Mouse (Mus musculus): ENCODE measurements around the gene Srrt. TPM values are rescaled to one million over a fixed set of nuclear protein-coding genes. Genes with fewer than 3 reads are reported as not detected.

Gene Srrt
- 211 and 216 TPM in 2 replicates for polyA plus RNA-seq (2012; rRNA removed)

DNA sequence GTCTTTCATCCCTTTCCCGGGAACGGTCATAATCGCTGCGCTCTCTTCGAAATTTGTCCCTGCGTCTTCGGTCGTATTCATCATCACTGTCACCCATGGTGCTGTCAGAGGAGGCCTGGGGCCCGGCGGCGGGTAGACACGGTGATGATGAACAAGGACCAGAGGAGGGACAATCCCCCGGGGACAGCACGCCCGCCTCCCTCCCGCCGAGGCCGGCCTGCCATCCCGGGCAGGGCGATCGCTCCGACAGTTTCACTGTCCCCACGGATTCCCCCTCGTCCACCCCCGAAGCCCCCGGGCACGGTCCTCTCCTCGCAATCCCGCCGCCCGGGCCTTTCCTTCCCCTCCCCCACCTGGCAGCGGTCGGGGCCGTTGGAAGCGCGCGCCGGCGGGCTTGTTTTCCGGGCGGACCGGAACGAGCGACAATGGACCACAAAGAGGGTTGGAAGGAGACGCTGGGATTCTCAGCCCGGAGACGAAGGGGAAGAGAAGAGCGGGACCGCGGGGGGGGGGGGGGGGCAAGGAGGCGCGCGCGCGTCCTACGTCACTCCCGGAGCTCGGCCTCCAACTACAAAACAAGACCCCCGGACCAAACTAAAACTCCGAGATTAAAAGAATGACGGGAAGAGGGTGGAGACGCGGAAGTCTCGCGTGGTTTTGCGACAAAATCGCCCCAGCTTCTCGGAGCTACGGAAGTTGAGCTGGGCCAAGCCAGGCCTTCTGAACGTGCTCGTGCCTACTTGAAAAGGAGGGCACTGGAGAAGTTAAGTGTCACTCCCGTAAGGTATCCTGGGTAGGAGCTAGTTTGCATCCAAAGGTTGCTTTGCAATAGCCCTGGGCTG lies at the start of gene Srrt:
Gene Srrt (minus strand): TSS at position 604 of the 842 bp plus-strand sequence.
- TF ChIP-seq POLR2A (IDR thresholded peaks at IDR 0.05; ENCODE audit: borderline replicate concordance, extremely low read depth, insufficient read depth, insufficient read length, poor library complexity, severe bottlenecking) (0 out of 2 replicates have a peak, but pooled peaks have one; percentile 46), CTCF (IDR thresholded peaks at IDR 0.05; ENCODE audit: borderline replicate concordance, extremely low read depth, insufficient read depth, insufficient read length) (no peak)
- DNase-seq (ENCODE audit: low read depth): peak; percentile 99

DNA sequence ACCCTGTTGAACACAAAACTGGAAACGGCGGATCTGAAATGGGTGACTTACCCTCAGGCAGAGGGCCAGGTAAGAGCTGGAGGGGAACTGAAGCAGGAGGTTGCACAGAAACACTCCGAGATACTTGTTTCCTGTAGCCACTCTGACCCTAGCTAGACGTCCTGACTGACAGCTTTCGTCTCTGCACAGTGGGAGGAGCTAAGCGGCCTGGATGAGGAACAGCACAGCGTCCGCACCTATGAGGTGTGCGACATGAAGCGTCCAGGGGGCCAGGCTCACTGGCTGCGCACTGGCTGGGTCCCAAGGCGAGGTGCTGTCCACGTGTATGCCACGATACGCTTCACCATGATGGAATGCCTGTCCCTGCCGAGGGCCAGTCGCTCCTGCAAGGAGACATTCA lies 46.6 kb upstream of the Srrt start:
- DNase-seq (ENCODE audit: low read depth): no peak
- TF ChIP-seq CTCF (IDR thresholded peaks at IDR 0.05; ENCODE audit: borderline replicate concordance, extremely low read depth, insufficient read depth, insufficient read length) (no peak), POLR2A (IDR thresholded peaks at IDR 0.05; ENCODE audit: borderline replicate concordance, extremely low read depth, insufficient read depth, insufficient read length, poor library complexity, severe bottlenecking) (no peak)

DNA sequence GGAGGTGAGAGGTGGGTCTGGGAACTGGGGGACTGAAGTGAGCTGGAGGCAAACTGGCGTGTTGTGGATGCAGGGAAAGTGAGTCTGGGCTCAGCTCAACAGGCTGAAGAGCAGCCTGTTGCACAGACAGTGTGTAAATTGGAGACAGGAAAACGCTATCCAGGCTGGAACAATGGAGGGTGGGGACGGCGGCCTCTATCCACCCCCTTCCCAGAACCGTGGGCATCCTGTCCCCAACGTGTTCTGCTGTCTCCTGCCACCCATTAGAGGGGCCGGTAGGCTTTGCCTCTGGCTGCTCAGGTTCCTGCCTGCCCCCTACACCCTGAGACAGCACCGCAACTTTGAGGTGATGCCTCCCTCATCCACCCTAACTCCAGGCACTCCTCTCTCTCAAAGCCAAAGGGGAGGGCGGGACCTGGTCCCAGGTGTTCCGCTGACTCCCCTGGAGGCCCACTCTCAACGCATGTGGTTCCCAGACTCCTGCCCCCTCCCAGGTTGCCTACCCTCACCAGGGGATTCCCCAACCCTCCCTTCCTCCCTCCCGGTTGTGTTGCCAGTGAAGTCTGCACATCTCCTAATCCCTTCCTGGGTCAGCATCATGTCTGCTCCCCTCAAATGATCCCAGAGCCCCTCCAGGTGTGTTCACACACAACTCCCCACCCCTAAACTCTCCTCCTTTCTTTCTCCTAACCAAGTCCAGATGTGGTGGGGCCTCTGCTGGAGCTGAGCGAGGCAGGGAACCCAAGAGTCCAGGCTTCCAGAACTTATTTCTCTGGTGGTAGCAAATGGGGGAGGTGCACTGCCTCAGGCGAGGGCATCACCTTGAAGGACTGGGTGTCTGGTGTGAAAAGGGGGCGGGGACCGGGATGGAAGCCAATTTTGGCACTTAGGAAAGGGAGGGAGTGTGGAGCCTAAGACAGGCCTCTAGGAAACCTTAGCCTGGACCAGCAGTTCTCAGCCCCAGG lies 44.8 kb upstream of the Srrt start:
- no peak for TF ChIP-seq POLR2A (IDR thresholded peaks at IDR 0.05; ENCODE audit: borderline replicate concordance, extremely low read depth, insufficient read depth, insufficient read length, poor library complexity, severe bottlenecking)
- no peak for TF ChIP-seq CTCF (IDR thresholded peaks at IDR 0.05; ENCODE audit: borderline replicate concordance, extremely low read depth, insufficient read depth, insufficient read length)
- DNase-seq (ENCODE audit: low read depth): peak; percentile 28

DNA sequence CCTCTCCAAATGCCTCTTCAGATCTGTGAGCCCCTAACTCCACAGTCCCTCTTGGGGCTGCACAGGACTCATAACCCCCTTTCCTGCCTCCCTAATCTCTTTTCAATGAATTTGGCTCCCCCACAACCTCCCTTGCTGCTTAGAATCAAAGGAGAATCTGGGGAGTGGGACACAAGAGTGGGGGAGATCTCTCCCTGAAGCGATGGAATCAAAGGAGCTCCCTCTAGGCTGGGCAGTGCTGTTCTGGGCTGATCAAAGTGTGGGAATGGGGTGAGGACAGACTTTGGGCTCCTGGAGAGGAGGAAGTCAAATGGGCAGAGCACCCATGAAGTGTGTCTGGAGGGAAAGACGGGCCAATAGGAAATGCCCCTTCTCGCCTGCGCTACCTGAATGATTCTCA lies 43.9 kb upstream of the Srrt start:
- DNase-seq (ENCODE audit: low read depth): peak; percentile 11
- TF ChIP-seq CTCF (IDR thresholded peaks at IDR 0.05; ENCODE audit: borderline replicate concordance, extremely low read depth, insufficient read depth, insufficient read length) (no peak), POLR2A (IDR thresholded peaks at IDR 0.05; ENCODE audit: borderline replicate concordance, extremely low read depth, insufficient read depth, insufficient read length, poor library complexity, severe bottlenecking) (no peak)

DNA sequence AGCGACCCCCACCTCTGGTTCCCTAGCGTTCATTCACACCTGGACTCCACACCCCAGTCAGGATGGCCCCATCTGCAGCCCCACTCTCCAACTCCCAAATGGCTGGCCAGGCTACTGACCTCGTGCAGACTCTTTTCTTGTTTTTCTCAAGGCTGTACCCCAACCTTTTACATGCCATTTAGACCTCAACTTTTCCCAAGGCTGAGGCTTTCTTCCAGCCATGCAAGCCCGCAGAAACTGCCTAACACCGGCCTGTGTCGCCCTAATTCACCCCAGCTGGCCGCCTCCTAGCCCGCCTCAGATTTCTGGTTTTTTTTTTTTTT lies 43.5 kb upstream of the Srrt start:
- no peak for DNase-seq (ENCODE audit: low read depth)
- TF ChIP-seq POLR2A (IDR thresholded peaks at IDR 0.05; ENCODE audit: borderline replicate concordance, extremely low read depth, insufficient read depth, insufficient read length, poor library complexity, severe bottlenecking) (no peak), CTCF (IDR thresholded peaks at IDR 0.05; ENCODE audit: borderline replicate concordance, extremely low read depth, insufficient read depth, insufficient read length) (no peak)

DNA sequence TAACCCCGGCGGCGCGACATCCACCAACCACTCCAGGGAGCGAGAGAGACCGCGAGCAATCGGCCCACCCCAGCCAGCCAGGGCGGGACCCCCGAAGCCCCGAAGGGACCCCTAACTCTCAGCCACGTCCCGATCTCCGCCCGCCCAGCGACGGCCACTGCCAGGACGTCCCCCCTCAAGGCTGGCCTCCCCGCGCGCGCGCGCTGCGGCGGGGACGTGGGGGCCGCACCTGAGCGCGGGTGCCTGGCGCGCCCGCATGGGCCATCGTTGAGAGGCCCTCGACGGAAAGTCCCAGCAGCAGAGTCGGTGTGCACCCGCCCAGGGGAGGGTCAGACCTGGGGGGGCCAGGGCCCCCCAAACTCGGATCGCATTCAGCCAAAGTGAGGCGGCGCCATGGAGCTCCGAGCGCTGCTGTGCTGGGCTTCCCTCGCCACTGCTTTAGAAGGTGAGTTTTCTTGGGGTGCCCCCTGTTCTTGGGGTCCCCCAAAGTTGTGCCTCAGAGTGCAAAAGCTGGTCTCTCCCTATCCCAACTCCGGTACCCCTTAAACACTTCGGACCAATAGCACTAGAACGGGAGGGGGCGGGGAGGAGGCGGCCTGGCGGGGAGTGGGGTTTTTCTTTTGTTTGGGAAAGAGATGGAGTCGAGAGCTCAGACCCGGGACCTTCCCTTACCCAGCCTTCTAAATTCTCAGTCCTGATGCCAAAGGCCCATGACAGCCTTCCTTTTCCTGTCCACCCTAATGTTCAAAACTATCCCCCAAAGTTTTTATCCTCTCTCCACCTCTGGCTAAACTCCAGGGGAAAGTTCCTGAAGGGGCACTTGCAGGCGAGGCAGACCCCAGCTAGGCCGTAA lies 43.0 kb upstream of the Srrt start:
- TF ChIP-seq POLR2A (IDR thresholded peaks at IDR 0.05; ENCODE audit: borderline replicate concordance, extremely low read depth, insufficient read depth, insufficient read length, poor library complexity, severe bottlenecking): no peak
- TF ChIP-seq CTCF (IDR thresholded peaks at IDR 0.05; ENCODE audit: borderline replicate concordance, extremely low read depth, insufficient read depth, insufficient read length): no peak
- peak; percentile 23 for DNase-seq (ENCODE audit: low read depth)

DNA sequence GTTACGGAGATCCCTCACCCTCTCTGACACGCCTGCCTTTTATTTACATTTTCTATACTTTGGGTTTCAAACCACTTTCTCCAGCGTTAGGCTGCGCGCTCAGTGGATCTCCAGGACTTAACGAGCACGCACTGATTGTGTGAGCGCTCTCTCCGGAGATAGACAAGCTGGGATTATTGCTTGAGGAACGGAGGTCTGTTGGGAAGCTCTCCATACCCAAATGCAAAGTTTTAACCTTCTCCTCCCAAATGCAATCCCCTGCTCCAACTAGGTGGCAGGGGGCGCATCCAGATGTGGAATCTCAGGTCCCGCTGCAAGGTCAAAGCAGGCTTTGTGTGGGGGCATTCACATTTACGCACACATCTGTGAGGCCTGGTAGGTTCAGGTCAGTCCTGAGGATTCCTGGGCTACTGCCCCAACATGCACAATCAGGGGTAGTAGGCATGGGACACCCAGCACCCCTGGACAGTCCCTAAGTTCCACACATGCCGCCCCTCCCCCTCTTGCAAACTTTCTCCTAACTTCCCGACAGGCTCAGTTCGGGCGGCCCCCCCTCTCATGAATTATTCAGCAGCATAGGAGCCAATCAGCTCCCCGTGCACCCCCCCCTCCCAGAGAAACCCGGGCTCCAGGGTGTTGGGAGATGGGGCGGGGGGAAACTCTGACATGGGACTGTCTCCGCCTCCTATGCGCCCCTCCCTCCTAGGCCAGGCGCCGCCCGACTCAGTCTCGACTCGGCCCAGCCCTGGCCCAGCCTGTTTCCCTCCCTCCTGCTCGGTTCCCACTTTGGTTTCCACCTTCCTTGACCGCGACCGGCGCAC lies 42.1 kb upstream of the Srrt start, which contains the start of gene Ephb4:
Gene Ephb4 (plus strand): TSS at position 726 of the 821 bp plus-strand sequence.
- DNase-seq (ENCODE audit: low read depth): peak; percentile 95
- peak; percentile 30; the same call in 1 of the 2 replicates for TF ChIP-seq POLR2A (IDR thresholded peaks at IDR 0.05; ENCODE audit: borderline replicate concordance, extremely low read depth, insufficient read depth, insufficient read length, poor library complexity, severe bottlenecking)
- TF ChIP-seq CTCF (IDR thresholded peaks at IDR 0.05; ENCODE audit: borderline replicate concordance, extremely low read depth, insufficient read depth, insufficient read length): peak; percentile 19; the same call in 1 of the 2 replicates

DNA sequence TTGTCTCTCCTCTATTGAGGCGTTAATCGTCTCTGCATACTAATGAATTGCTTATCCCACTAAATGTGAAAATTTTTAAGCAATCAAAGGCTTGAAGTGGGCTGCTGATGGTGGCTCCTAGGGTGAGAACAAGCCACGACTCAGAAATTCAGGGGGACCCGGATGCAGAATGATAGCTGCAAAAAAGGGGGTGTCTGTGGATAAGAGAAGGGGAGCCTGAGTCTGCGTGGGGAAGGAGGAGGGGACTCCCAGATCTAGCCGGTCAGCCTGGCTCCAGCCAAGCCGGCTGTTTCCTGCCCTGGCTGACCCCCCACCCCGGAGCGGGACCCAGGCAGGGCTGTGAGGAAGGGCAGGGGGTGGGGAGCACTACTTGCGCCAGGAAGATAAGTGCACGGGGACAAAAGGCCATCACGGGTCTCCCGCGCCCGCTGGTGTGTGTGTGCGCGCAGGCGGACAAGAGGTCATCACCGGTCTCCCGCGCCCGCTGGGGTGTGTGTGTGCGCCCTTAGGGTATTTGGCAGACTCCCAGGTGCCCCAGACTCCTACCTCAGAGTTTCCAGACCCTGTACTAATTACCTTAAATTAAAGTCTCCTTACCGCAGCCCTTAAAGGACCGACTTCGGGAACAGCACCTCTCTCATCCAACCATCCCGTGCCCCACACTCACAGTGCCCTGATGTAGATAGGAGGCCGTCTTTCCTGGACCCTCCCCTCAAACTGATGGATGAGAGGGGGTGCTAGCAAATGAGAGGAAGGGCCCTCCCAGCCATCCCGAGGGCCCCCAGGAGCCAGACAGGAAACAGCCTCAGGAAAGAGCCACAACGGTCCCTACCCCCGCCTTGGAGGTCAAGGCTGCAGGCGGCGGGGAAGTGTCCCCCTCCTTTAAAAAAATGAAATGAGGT lies 41.3 kb upstream of the Srrt start:
- TF ChIP-seq POLR2A (IDR thresholded peaks at IDR 0.05; ENCODE audit: borderline replicate concordance, extremely low read depth, insufficient read depth, insufficient read length, poor library complexity, severe bottlenecking): no peak
- TF ChIP-seq CTCF (IDR thresholded peaks at IDR 0.05; ENCODE audit: borderline replicate concordance, extremely low read depth, insufficient read depth, insufficient read length): no peak

DNA sequence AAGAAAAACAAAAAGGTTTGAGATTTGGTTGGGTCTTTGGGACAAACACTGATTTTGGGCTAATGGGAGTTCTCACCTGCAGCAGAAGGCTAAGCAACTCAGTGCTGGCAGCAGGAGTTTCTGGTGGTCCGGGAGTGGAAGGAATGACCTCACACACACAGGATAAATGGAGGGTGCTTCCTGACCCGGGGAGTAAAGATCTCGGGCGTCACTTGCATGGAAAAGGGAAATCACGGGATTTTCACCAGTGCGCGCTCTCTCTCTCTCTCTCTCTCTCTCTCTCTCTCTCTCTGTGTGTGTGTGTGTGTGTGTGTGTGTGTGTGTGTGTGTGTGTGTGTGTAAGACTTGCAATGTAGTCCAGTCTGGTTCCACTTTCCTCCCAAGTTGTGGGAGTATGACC lies 40.4 kb upstream of the Srrt start:
- DNase-seq (ENCODE audit: low read depth): no peak
- TF ChIP-seq CTCF (IDR thresholded peaks at IDR 0.05; ENCODE audit: borderline replicate concordance, extremely low read depth, insufficient read depth, insufficient read length): no peak

More for the DNA sequence above, 41.3 kb upstream of the Srrt start:
- peak; percentile 42 for DNase-seq (ENCODE audit: low read depth)

Measured in brain, embryonic 14.5 days (tissue).